Mouse (Mus musculus): ENCODE data around the gene Rcn3.

- TF ChIP-seq CTCF (IDR thresholded peaks at IDR 0.05; ENCODE audit: extremely low read depth, insufficient read depth, low read length) (peak; percentile 72), POLR2A (IDR thresholded peaks at IDR 0.05; ENCODE audit: extremely low read depth, insufficient read depth, low read length) (no peak)
Measured at GRCm38 (mm10) chr7:45068000-45068318, 24.1 kb downstream of the Rcn3 start.

Data from cortical plate, adult 2 months (tissue).